Mouse (Mus musculus) heart, postnatal 25 days (tissue): ENCODE measurements around the gene Slc23a2. TPM values are rescaled to one million over a fixed set of nuclear protein-coding genes. Genes with fewer than 3 reads are reported as not detected.
A peak's percentile ranks its signal among the peaks of the same experiment; 100 is the strongest.

ENCODE experiments used
- DNase-seq: peaks from one replicate; pipeline ENCODE4 v3.0.0; 2022; ENCODE audit warnings: low spot score
- intact Hi-C: fragments of 180-260 bp; cut with DNase I; formaldehyde crosslinking; loops from one replicate; pipeline ENCODE4 v1.15.1; 2025
- total RNA-seq, 2 experiments: library from RNA; stranded (reverse); gene quantifications; 2 replicates each; pipeline ENCODE4 v1.2.3; 2021

The Slc23a2 gene
- total RNA-seq, 2 experiments from 2014 or later: 13.5 to 14.5 TPM

DNA sequence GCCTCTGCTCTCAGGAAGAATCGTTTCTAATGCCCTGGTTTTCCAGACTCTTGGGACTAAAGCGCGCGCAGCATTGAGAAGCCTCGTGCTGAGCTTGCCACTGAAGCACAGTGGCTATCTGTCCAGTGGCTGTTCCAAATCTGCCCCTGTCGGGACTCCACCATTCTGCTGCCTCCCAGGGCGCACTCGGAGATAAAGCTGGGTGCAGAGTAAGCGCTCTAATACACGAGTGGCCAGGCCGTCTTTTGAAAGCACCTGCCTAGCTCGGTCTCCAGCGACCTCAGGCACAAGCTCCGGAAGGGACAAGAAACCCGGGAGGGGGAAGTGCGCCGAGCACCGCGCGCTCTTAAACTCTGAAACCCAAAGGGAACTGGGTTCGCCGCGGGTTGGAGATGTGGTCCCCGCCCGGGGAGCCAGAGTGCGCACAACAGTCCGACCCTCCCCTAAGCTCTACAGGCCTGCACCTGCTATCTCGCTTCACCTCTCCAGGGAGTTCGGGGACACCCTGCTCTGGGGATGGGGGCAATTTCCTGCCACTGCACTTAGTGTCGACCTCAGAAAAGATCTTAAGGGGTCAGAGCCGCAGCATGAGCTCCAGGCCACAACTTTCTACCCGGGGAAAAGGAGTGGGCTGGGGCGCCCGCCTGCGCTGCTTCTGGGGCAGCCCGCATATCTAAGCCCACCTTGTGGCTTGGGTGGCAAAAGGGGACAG, 115.9 kb downstream of the Slc23a2 start:
- DNase-seq: no peak
- intact Hi-C loops: no loop called here

GRCm38 (mm10) chr2:132028107-132028506, 116.8 kb downstream of the Slc23a2 start:
- no peak for DNase-seq
- intact Hi-C loops: no loop called here

DNA sequence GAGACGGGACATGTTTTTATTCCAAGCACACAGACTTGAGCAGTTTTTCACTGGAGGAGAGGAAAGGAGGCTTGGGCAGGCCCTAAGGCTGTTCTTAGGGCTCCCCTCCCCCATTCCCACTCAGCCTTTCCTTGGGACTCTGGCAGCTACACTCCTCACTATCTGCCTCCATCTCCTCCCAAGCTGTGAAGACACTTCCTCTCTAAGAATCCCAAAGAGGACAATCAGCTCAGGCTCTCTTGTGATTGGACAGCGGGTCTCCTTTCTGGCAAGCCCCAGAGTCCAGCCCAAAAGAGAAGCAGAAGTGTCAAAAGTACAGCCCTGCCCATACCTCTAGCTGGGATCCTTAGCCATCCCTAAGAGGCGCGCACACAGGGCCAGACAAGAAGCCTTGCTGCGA, 117.5 kb downstream of the Slc23a2 start:
- no peak for DNase-seq
- intact Hi-C loops: no loop called here

DNA sequence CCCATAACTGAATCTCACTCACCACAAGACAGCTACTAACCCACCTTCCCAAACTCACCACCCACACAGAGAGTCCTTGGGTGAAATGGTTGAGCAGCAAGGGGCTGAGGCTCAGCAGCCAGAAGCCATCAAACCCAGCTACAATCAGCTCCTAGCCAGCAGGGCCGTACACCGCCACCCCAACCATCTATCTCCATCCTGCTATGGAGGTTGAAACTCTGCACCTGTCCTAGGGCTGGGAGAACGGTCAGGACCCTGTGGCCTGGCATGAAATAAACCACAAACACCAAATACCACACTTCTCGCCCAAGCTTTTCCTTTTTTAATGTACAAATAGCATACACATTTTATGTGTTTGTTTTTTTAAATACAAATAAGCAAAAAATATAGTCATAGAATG, 120.9 kb downstream of the Slc23a2 start:
- intact Hi-C loops: no loop called here
- DNase-seq: no peak

- DNase-seq: no peak
- intact Hi-C loops: no loop called here
Observed at GRCm38 (mm10) chr2:132022621-132023020, 122.3 kb downstream of the Slc23a2 start.

DNA sequence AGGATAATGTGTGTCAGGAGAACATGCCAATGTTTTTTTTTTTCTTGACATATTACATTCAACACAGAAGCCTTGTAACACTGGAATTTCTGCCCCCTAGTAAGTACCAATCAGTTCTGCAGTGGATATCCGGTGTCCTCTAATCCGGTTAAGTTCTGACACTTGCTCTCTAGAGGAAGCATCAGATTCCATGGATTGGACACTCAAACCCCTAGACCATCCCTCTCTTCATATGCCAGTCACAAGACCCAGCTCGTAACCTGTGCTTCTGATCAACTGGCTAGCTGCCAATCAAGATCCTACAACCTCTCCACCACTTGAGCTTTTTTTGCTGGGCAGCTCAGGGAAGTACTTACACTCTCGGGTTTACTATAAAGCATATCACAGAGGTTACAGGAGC, 123.3 kb downstream of the Slc23a2 start:
- intact Hi-C loops: no loop called here

GRCm38 (mm10) chr2:132020991-132021541, 123.8 kb downstream of the Slc23a2 start:
- intact Hi-C loops: no loop called here
- no peak for DNase-seq

More for the DNA sequence above, 123.3 kb downstream of the Slc23a2 start:
- DNase-seq: no peak

GRCm38 (mm10) chr2:132020420-132020819, 124.5 kb downstream of the Slc23a2 start:
- intact Hi-C loops: no loop called here
- DNase-seq: no peak

- DNase-seq: no peak
- intact Hi-C loops: no loop called here
Observed at GRCm38 (mm10) chr2:132019372-132019811, 125.5 kb downstream of the Slc23a2 start.

DNA sequence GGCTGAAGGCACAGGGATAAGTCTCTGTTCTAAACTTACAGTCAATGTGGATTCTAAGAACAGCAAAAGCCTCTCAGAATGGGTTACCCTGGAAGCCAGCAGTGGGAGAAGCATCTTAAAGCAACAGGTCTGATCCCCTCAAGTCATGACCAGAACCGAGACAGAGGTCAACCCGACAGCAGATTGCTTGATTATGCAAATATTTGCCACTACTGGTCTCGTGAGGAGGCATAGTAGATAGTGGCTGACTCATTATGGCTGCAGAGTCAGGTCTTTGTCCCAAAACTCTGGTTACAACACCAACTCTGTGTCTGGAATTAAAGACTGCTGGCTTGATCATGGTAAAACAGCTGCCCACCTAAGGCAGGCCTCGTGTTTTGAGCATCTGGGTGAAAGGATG, 126.8 kb downstream of the Slc23a2 start:
- DNase-seq: no peak
- intact Hi-C loops: no loop called here

DNA sequence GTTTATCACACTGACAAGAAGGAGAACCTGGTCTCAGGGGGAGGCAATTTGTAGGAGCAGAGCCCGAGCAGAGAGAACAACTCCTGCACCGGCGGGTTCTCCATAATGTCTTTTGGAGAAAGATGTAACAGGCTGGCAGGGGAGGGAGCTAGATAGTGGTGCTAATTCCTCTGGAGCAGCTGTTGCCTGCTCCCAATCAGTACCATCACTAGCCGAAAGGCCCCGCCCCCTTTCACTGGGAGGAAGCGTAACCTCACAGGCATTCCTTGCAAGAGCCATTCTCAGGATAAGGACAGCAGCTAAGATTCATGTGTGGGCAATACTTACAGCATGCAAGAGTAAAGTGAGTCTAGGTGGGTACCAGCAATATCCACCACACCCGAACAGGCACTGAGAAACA, 127.3 kb downstream of the Slc23a2 start:
- intact Hi-C loops: no loop called here
- DNase-seq: no peak

- DNase-seq: no peak
- intact Hi-C loops: no loop called here
Observed at GRCm38 (mm10) chr2:132016034-132016433, 128.9 kb downstream of the Slc23a2 start.

- no peak for DNase-seq
- intact Hi-C loops: no loop called here
Observed at GRCm38 (mm10) chr2:132013152-132013551, 131.8 kb downstream of the Slc23a2 start.

DNA sequence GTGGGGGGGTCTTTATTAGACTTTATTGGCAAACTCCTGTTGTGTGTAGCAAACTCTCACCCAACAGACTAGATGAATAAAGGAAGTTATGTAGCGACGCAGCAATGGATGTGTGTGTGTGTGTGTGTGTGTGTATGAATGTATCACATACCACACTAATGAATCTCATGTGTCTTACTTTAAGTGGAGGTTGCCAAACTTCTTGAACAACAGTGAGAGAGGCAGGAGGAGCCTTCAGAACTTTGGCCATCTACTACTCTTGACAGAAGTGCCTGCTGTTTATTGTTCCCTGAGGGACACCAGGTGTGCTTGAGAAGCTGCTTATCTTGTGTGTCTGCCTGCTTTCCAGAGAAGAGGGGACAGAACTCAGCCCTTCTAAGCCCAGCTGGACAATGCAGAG, 134.1 kb downstream of the Slc23a2 start:
- intact Hi-C loops: no loop called here
- DNase-seq: no peak

GRCm38 (mm10) chr2:132008186-132008585, 136.7 kb downstream of the Slc23a2 start:
- no peak for DNase-seq
- intact Hi-C loops: no loop called here

GRCm38 (mm10) chr2:132007475-132007819, 137.5 kb downstream of the Slc23a2 start:
- intact Hi-C loops: no loop called here
- DNase-seq: no peak

DNA sequence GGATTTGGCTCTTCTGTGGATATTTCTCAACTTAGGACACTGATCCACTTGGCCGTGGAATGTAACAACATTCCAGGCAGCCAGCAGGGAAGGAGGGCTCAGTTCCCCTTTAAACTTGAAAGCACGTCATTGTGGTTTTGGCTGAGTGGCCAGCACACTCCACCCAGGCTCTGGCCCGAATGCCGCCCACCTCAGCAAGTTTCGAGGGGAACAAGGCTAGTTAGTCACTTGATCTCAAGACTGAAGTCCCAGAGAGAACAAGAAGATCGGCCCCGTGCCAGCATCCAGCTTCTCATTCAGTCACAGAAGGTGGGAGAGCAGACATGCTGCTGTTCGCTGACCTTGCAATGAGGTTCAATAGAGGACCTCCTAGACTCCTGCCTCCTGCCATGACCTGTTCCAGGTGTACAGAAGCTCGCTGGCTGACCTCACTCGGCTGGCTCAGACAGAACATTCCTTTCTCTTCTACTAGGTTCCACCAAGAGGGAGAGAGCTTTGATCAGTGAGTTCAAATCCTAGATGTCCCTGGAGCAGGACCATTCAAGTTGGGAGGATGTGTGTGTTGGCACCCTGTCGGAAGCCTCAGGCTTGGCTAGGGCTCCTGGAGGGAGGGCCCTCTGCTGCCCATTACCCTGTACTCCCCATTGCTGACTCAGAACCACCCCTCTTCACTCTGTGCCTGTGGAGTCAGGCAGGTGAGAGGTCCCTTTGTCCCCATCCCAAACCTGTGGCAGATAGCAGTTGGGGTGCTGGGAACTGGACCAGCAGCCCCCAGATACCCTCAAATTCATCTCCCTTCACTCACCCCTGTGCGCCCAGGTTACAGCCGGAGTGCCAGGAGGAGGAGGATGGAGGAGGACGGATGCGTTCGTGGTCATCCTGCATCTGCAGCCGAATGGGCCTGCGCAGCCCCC, 138.1 kb downstream of the Slc23a2 start:
- intact Hi-C loops: no loop called here
- peak; percentile 79 for DNase-seq

DNA sequence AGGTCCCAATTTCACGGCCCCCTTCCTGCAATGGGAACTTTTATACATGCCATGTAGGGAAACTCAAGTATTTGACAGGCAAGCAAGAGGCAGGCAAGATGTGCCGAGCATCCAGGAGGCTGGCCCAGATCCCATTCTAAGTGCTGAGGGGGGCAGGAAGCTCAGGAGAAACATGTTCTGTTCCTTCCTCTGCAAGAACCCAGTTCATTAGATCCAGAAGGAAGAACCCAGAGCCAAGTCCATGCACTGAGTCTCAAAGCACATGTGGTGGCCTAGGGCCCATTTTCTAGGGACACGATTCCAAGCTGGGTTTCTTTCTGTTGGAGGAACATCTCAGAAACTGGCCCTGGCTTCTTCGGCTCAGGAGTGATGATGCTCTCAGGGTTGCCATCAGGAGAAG, 139.5 kb downstream of the Slc23a2 start:
- DNase-seq: no peak
- intact Hi-C loops: no loop called here

GRCm38 (mm10) chr2:132004495-132005136, 140.3 kb downstream of the Slc23a2 start:
- DNase-seq: no peak
- intact Hi-C loops: no loop called here

DNA sequence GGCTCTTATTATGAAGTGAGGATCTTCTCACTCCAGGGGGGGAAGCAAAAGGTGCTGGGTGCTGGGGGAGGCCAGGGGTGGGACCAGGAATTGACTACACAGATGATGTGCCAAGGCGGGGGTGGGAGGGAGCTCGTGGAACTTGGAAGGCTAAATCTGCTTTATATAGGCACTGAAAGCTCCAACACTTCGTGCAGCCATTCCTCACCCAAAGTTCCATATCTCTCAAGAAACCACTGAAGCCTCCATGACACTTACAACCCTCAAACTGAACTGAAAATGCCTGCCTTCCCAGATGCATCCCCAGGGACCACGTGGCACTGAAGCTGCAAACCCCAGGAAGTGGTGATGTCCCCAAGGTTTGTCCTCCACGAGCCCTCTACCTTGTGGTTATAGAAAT, 141.0 kb downstream of the Slc23a2 start:
- intact Hi-C loops: no loop called here
- no peak for DNase-seq
